Mouse (Mus musculus) hematopoietic multipotent progenitor cell, adult 10-12 weeks (in vitro differentiated cells): Measurements from ENCODE around the gene Hnrnpul1. TPM values are rescaled to one million over a fixed set of nuclear protein-coding genes. Genes with fewer than 3 reads are reported as not detected.

Experiments
- polyA plus RNA-seq: library from polyadenylated mRNA; stranded (reverse); fragments of >175 nt; gene quantifications from 2 replicates; pipeline ENCODE4 v1.2.3, GENCODE M21; 2012; ENCODE audit warnings: low replicate concordance

Hnrnpul1 gene
- 236 and 253 TPM in 2 replicates for polyA plus RNA-seq

GRCm38 (mm10) chr7:25754738-25755467 is at the start of gene Hnrnpul1:
Gene Hnrnpul1 (minus strand): TSS chr7:25754757.

GRCm38 (mm10) chr7:25788220-25789128 is 33.9 kb upstream of the Hnrnpul1 start, which contains the start of gene Axl:
Gene Axl (minus strand): TSS chr7:25788705.

DNA sequence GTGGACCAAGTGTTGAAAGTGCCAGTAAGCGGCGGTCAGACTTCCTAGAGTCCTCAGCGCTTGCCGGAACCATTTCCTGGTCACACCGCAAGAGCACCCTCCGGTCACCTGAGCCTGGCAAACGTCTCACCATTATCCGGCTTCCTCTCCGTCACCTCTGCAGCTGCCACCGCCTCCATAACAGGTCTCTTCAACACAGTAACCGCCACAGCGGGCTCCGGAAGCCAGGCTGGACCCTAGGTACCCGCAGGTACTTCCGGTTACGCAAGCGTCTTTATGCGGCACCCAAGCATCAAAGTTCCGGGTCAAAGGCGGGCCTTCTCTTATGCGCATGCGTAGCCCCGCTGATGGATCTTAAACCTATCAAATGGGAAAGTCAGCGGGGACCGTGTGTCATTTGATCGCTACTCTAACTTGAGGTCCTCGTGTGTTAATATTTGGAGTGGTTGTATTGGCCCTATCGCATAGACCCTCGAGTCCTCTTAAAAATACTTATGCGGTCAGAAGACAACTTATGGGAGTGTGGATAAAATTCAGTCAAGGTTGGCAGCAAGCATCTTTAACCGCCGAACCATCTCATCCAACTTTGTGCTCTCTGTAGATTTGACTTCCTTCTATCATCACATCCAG is 35.7 kb downstream of the Hnrnpul1 start, which contains the start of gene Ccdc97:
Ccdc97 (minus strand) TSS at position 301 of the 630 bp plus-strand sequence.

GRCm38 (mm10) chr7:25686680-25687531 is 67.7 kb downstream of the Hnrnpul1 start, which contains the start of gene Tgfb1:
Gene Tgfb1 (plus strand): TSS chr7:25687002.

DNA sequence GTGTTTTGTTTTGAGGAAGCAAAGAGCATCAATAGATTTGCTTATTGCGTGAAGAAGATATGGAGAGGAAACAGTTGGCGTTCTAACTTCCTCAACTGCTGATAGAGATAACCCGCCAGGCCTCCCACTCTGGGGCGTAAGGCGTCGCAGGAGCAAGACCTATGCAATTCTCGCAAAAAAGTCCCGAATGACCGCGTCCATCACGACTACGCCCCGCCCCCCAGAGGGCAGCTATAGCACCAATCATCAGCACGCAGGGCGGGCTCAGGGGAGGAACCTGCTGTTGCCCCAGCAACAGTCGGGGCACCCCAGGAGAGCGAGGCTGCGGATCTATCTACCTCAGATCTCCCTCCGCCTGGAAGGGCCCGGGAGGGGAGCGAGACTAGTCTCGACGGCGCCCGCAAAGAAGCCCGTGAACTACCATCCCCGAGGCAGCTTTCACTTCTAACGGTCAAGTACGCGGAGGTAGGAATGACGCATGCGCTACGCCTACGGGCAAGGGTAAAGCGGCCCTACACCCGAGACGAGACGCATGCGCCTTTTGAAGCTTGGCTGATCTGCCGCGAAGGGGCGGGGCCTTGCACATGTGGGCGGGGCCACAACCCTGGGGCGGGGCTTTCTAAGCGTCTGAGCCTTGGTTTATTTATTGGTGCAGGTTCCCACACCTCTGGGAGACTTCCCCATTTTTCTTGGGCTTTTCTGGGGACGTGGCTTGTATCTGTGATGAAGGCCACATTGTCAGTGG is 73.9 kb downstream of the Hnrnpul1 start, which contains the start of gene B9d2:
B9d2 (plus strand) TSS at position 267 of the 745 bp plus-strand sequence.

DNA sequence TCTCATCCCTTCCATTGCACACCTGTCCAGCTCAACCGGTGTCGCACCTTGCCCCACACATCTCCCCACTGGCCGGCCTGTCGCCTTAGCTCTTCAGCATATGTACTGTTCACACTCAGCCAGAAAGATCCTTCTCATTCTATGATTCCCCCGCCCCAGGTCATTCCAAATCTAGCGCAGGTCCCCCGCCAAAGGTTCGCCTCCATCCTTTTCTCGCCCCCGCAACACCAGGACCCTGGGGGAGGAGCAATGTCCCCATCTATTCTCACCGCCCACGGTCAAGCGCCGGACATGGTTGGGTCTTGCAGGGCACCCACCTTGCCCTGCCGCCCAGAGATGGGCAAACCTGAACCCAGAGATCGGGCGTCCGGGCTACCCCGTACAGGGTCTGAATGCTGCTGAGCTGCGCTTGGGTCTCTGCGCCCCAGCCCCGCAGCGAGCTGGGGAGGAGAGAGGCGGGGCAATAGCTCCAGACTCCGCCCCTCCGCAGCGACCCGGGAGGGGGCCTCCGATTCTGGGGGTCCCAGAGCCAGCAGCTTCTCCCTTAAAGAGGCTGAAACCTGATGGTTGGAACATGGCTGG is 79.7 kb downstream of the Hnrnpul1 start, which contains the start of gene Tmem91:
Tmem91 (minus strand) TSS at position 448 of the 582 bp plus-strand sequence.

Other genes starting within 250 kb of the Hnrnpul1 start
- gene Ceacam2, start 214.9 kb downstream of the Hnrnpul1 start, polyA plus RNA-seq, result 0.55 and 0.71 TPM in 2 replicates
- not detected in 2 replicates for gene Erich4, start 138.9 kb downstream of the Hnrnpul1 start, polyA plus RNA-seq
- 63.2 and 101 TPM in 2 replicates for gene Dmac2, start 135.3 kb downstream of the Hnrnpul1 start, polyA plus RNA-seq
- gene B3gnt8, start 128.1 kb downstream of the Hnrnpul1 start, polyA plus RNA-seq, result 83.1 and 95.9 TPM in 2 replicates
- 61.9 and 69.5 TPM in 2 replicates for gene Bckdha, start 95.8 kb downstream of the Hnrnpul1 start, polyA plus RNA-seq
- 150 and 216 TPM in 2 replicates for gene Exosc5, start 95.6 kb downstream of the Hnrnpul1 start, polyA plus RNA-seq
- gene Tmem91, start 79.6 kb downstream of the Hnrnpul1 start, polyA plus RNA-seq, result 1.2 and 2.2 TPM in 2 replicates
- gene B9d2, start 74.0 kb downstream of the Hnrnpul1 start, polyA plus RNA-seq, result 50.4 and 63.3 TPM in 2 replicates
- 805 and 1,492 TPM in 2 replicates for gene Tgfb1, start 67.8 kb downstream of the Hnrnpul1 start, polyA plus RNA-seq
- 93.0 and 167 TPM in 2 replicates for gene Ccdc97, start 35.7 kb downstream of the Hnrnpul1 start, polyA plus RNA-seq
- 155 and 333 TPM in 2 replicates for gene Axl, start 33.9 kb upstream of the Hnrnpul1 start, polyA plus RNA-seq
- 2.1 and 2.3 TPM in 2 replicates for gene Cyp2s1, start 62.2 kb upstream of the Hnrnpul1 start, polyA plus RNA-seq
- not detected in 2 replicates for gene Cyp2b10, start 142.9 kb upstream of the Hnrnpul1 start, polyA plus RNA-seq